15 mouse cellular contexts compared by ENCODE assay signal in the genomic region with DNA sequence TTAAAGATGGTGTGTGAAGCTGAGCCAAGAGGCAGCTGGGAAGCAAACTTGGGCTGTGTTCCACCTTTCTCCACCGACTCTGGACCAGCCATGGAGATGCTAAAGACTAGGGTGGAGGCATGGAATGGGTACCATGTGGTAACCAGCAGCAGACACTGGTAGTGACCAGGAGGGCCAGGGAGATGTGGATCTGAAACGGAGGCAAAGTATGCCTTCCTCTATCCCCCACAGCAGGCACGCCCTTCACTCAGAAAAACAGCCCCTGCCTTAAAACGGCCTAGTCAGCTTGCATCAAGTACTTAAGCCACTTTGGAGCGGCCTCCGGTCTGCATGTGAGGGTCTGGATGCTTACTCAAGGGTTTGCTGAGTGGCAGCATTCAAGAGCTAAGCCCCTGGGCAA.
A peak's percentile ranks its signal among the peaks of the same experiment; 100 is the strongest.
DNase-seq lines count a peak whose midpoint lies in the region; ATAC-seq lines count a peak whose summit lies in the region.
"Had no signal": no experiment of that assay in that cellular context is flagged by ENCODE, and none has a peak within 500 bp of the region (broad histone marks: within the 10 kb centered on the region; RNA-seq: fewer than 3 reads in every experiment).

No protein-coding gene starts in this region.

- WGBS in heart, embryonic 11.5 days (ENCODE audit: insufficient replicate concordance) = 73% methylated on average over 6 of the region's 6 CpGs
- WGBS in limb, embryonic 15.5 days = 78% methylated on average over 6 of the region's 6 CpGs
- WGBS in limb, embryonic 10.5 days = 88% methylated on average over 6 of the region's 6 CpGs
- WGBS in heart, embryonic 16.5 days = 46% methylated on average over 6 of the region's 6 CpGs
- 77% methylated on average over 6 of the region's 6 CpGs for WGBS in stomach, embryonic 15.5 days

- peak overlapping the region; percentile 12; the same call in 1 of the 2 replicates for H3K9ac ChIP-seq in heart, embryonic 11.5 days (ENCODE audit: low read depth, low read length)
- H3K9ac ChIP-seq in limb, embryonic 15.5 days = no peak overlapping the region
- peak overlapping the region; percentile 64 for H3K9ac ChIP-seq in heart, embryonic 16.5 days (ENCODE audit: low read length)
- H3K9ac ChIP-seq in stomach, embryonic 15.5 days = no peak overlapping the region
- H3K9ac ChIP-seq: hindbrain, embryonic 13.5 days; liver, embryonic 15.5 days had no signal

- intact Hi-C loops in heart, postnatal 14 days (cut with DNase I) = loop anchor here (2.0 kb wide), 1 partner anchor 15 kb away; no protein-coding TSS in a partner anchor

- DNase-seq in heart, postnatal 14 days = no peak
- DNase-seq in limb, embryonic 10.5 days (ENCODE audit: low spot score) = no peak
- no peak for DNase-seq in kidney, postnatal 10 days
- DNase-seq: cerebellum, adult 8-10 months; kidney, adult 9 months; lung, postnatal 4 days; retina, postnatal 1 day; thymus, postnatal 25 days had no signal

- H3K9me3 ChIP-seq in heart, embryonic 11.5 days (replicated peaks; ENCODE audit: control insufficient read depth, low read length) = no peaks in the 10 kb centered on the region
- no peaks in the 10 kb centered on the region for H3K9me3 ChIP-seq in limb, embryonic 15.5 days
- H3K9me3 ChIP-seq in limb, embryonic 10.5 days (replicated peaks) = no peaks in the 10 kb centered on the region
- H3K9me3 ChIP-seq in heart, embryonic 16.5 days (replicated peaks; ENCODE audit: control insufficient read depth, low read length) = no peaks in the 10 kb centered on the region
- H3K9me3 ChIP-seq in stomach, embryonic 15.5 days = no peaks in the 10 kb centered on the region
- H3K9me3 ChIP-seq: hindbrain, embryonic 13.5 days; liver, embryonic 15.5 days had no signal

- H3K4me3 ChIP-seq in heart, embryonic 11.5 days (ENCODE audit: low read depth, low read length) = peak overlapping the region; percentile 4; the same call in 1 of the 2 replicates
- H3K4me3 ChIP-seq in limb, embryonic 15.5 days = no peak overlapping the region
- H3K4me3 ChIP-seq in limb, embryonic 10.5 days = no peak overlapping the region
- peak overlapping the region; percentile 40 for H3K4me3 ChIP-seq in heart, embryonic 16.5 days (ENCODE audit: low read length)
- H3K4me3 ChIP-seq in stomach, embryonic 15.5 days (replicated peaks) = no peak overlapping the region
- H3K4me3 ChIP-seq: hindbrain, embryonic 13.5 days; liver, embryonic 15.5 days had no signal

- peak overlapping the region; percentile 63; the same call in 1 of the 2 replicates for H3K27ac ChIP-seq in heart, embryonic 11.5 days (ENCODE audit: low read depth, low read length)
- peak overlapping the region; percentile 7; the same call in 1 of the 2 replicates for H3K27ac ChIP-seq in limb, embryonic 15.5 days
- H3K27ac ChIP-seq in limb, embryonic 10.5 days = no peak overlapping the region
- H3K27ac ChIP-seq in heart, embryonic 16.5 days (ENCODE audit: low read length) = peak overlapping the region; percentile 92
- peak overlapping the region; percentile 6; the same call in 1 of the 2 replicates for H3K27ac ChIP-seq in stomach, embryonic 15.5 days
- H3K27ac ChIP-seq: hindbrain, embryonic 13.5 days; liver, embryonic 15.5 days had no signal

- peak overlapping the region; percentile 73 for H3K4me2 ChIP-seq in heart, embryonic 11.5 days
- no peak overlapping the region for H3K4me2 ChIP-seq in limb, embryonic 15.5 days
- peak overlapping the region; percentile 74 for H3K4me2 ChIP-seq in heart, embryonic 16.5 days (ENCODE audit: low read depth, low read length)
- no peak overlapping the region for H3K4me2 ChIP-seq in stomach, embryonic 15.5 days
- H3K4me2 ChIP-seq: hindbrain, embryonic 13.5 days; liver, embryonic 15.5 days had no signal

- peaks cover 91% of the 10 kb centered on the region for H3K4me1 ChIP-seq in heart, embryonic 11.5 days (ENCODE audit: control insufficient read depth, insufficient read depth, low read length)
- peaks cover 89% of the 10 kb centered on the region for H3K4me1 ChIP-seq in limb, embryonic 15.5 days
- H3K4me1 ChIP-seq in limb, embryonic 10.5 days = peaks cover 74% of the 10 kb centered on the region
- peaks cover 96% of the 10 kb centered on the region for H3K4me1 ChIP-seq in heart, embryonic 16.5 days (ENCODE audit: control insufficient read depth, insufficient read depth, low read length)
- H3K4me1 ChIP-seq in stomach, embryonic 15.5 days = peaks cover 78% of the 10 kb centered on the region

- no peaks in the 10 kb centered on the region for H3K36me3 ChIP-seq in heart, embryonic 11.5 days (ENCODE audit: control insufficient read depth, insufficient read depth, low read length)
- H3K36me3 ChIP-seq in limb, embryonic 15.5 days = no peaks in the 10 kb centered on the region
- peaks cover 41% of the 10 kb centered on the region for H3K36me3 ChIP-seq in limb, embryonic 10.5 days
- 0 out of 2 replicates have a peak, but pooled peaks cover 4% of the 10 kb centered on the region for H3K36me3 ChIP-seq in heart, embryonic 16.5 days (ENCODE audit: control insufficient read depth, insufficient read depth)
- no peaks in the 10 kb centered on the region for H3K36me3 ChIP-seq in stomach, embryonic 15.5 days
- H3K36me3 ChIP-seq: hindbrain, embryonic 13.5 days had no signal

- H3K27me3 ChIP-seq in heart, embryonic 11.5 days (ENCODE audit: control insufficient read depth, insufficient read depth, low read length) = no peaks in the 10 kb centered on the region
- no peaks in the 10 kb centered on the region for H3K27me3 ChIP-seq in limb, embryonic 15.5 days
- H3K27me3 ChIP-seq in limb, embryonic 10.5 days (ENCODE audit: low read depth, poor library complexity, severe bottlenecking) = no peaks in the 10 kb centered on the region
- no peaks in the 10 kb centered on the region for H3K27me3 ChIP-seq in heart, embryonic 16.5 days (ENCODE audit: control insufficient read depth, insufficient read depth, low read length)
- no peaks in the 10 kb centered on the region for H3K27me3 ChIP-seq in stomach, embryonic 15.5 days (replicated peaks)
- H3K27me3 ChIP-seq: hindbrain, embryonic 13.5 days; liver, embryonic 15.5 days had no signal

- ATAC-seq in heart, embryonic 11.5 days (replicated peaks; ENCODE audit: insufficient number of reproducible peaks, low FRiP score, low TSS enrichment) = no peak
- no peak for ATAC-seq in limb, embryonic 15.5 days (ENCODE audit: insufficient number of reproducible peaks, low FRiP score, low TSS enrichment, low read depth)
- ATAC-seq in heart, embryonic 16.5 days (replicated peaks; ENCODE audit: extremely low read depth, insufficient read depth, low FRiP score) = no peak
- no peak for ATAC-seq in stomach, embryonic 15.5 days (ENCODE audit: insufficient read depth, low FRiP score, low read depth)
- ATAC-seq: inflammation-experienced regulatory T-cells, adult 6 months had no signal

Comparison
In these comparisons a context has a peak if more than half of its experiments do, and no peak if none do; other contexts are left out.
1. H3K4me2 ChIP-seq: peak in heart, embryonic 11.5 days (single experiment) and heart, embryonic 16.5 days (single experiment); none in limb, embryonic 15.5 days (single experiment) and stomach, embryonic 15.5 days (single experiment).
2. H3K4me3 ChIP-seq: peak in heart, embryonic 11.5 days (single experiment) and heart, embryonic 16.5 days (single experiment); none in limb, embryonic 15.5 days (single experiment), limb, embryonic 10.5 days (single experiment) and stomach, embryonic 15.5 days (single experiment).
3. H3K9ac ChIP-seq: peak in heart, embryonic 11.5 days (single experiment) and heart, embryonic 16.5 days (single experiment); none in limb, embryonic 15.5 days (single experiment) and stomach, embryonic 15.5 days (single experiment).